Comparison of ENCODE assay signal across 11 mouse cellular contexts in genomic region chr9:74045936-74046335, GRCm38 (mm10).
DNase-seq lines count a peak whose midpoint lies in the region; ATAC-seq and TF ChIP-seq lines count a peak whose summit lies in the region.
"Had no signal": no experiment of that assay in that cellular context is flagged by ENCODE, and none has a peak within 500 bp of the region (broad histone marks: within the 10 kb centered on the region; RNA-seq: fewer than 3 reads in every experiment).

No protein-coding gene starts in this region.

- 75% methylated on average over 3 of the region's 3 CpGs for WGBS in kidney, embryonic 16.5 days

- DNase-seq in kidney, adult 18-20 months, result peak; percentile 26
- peak; percentile 81 for DNase-seq in brain, embryonic 14.5 days (ENCODE audit: low read depth)
- DNase-seq in kidney, postnatal 36 days, result peak; percentile 52 to 58
- peak; percentile 59 for DNase-seq in ovary, postnatal 36 days (ENCODE audit: low spot score)
- no peak for DNase-seq in embryo, embryonic 9.5 days (ENCODE audit: extremely low spot score)
- DNase-seq in left cerebral cortex, postnatal 25 days (ENCODE audit: low spot score in 2 of 2), result no peak
- no peak for DNase-seq in natural killer cell, adult 2 months (ENCODE audit: low spot score in 2 of 2)
- DNase-seq: liver, embryonic 13.5 days had no signal

- H3K36me3 ChIP-seq in kidney, embryonic 16.5 days (ENCODE audit: insufficient read depth, low read length), result no peaks in the 10 kb centered on the region
- H3K36me3 ChIP-seq: G1E; liver, embryonic 13.5 days had no signal

- H3K27ac ChIP-seq in kidney, embryonic 16.5 days (ENCODE audit: low read length), result no peak overlapping the region
- H3K27ac ChIP-seq: liver, embryonic 13.5 days had no signal

- TF ChIP-seq POLR2A in brain, embryonic 14.5 days (IDR thresholded peaks at IDR 0.05; ENCODE audit: borderline replicate concordance, extremely low read depth, insufficient read depth, insufficient read length, poor library complexity, severe bottlenecking), result no peak

- no peak for TF ChIP-seq CTCF in brain, embryonic 14.5 days (IDR thresholded peaks at IDR 0.05; ENCODE audit: borderline replicate concordance, extremely low read depth, insufficient read depth, insufficient read length)

- H3K4me2 ChIP-seq in kidney, embryonic 16.5 days (replicated peaks; ENCODE audit: low read depth, low read length), result no peak overlapping the region
- H3K4me2 ChIP-seq: liver, embryonic 13.5 days had no signal

- no peaks in the 10 kb centered on the region for H3K9me3 ChIP-seq in kidney, embryonic 16.5 days (ENCODE audit: low read length)
- H3K9me3 ChIP-seq: liver, embryonic 13.5 days had no signal

- intact Hi-C loops in left cerebral cortex, postnatal 25 days (cut with DNase I), result no loop called here

- no peaks in the 10 kb centered on the region for H3K27me3 ChIP-seq in kidney, embryonic 16.5 days (ENCODE audit: insufficient read depth, low read length)
- H3K27me3 ChIP-seq: liver, embryonic 13.5 days had no signal

- no peaks in the 10 kb centered on the region for H3K4me1 ChIP-seq in kidney, embryonic 16.5 days (ENCODE audit: insufficient read depth, low read length)
- H3K4me1 ChIP-seq: liver, embryonic 13.5 days had no signal

- H3K4me3 ChIP-seq in kidney, embryonic 16.5 days (ENCODE audit: low read length), result no peak overlapping the region
- H3K4me3 ChIP-seq: liver, embryonic 13.5 days had no signal

- no peak overlapping the region for H3K9ac ChIP-seq in kidney, embryonic 16.5 days (replicated peaks; ENCODE audit: low read length)
- H3K9ac ChIP-seq: liver, embryonic 13.5 days had no signal

- ATAC-seq in kidney, embryonic 16.5 days (ENCODE audit: low FRiP score, low TSS enrichment), result no peak
- ATAC-seq: forebrain, embryonic 16.5 days had no signal

Comparison
In these comparisons a context has a peak if more than half of its experiments do, and no peak if none do; other contexts are left out.
1. DNase-seq: peak in kidney, adult 18-20 months (single experiment), brain, embryonic 14.5 days (single experiment), kidney, postnatal 36 days (2 of 2) and ovary, postnatal 36 days (single experiment); none in embryo, embryonic 9.5 days (single experiment), left cerebral cortex, postnatal 25 days (0 of 2) and natural killer cell, adult 2 months (0 of 2).